ENCODE assay signal across 8 mouse cellular contexts in the genomic region with DNA sequence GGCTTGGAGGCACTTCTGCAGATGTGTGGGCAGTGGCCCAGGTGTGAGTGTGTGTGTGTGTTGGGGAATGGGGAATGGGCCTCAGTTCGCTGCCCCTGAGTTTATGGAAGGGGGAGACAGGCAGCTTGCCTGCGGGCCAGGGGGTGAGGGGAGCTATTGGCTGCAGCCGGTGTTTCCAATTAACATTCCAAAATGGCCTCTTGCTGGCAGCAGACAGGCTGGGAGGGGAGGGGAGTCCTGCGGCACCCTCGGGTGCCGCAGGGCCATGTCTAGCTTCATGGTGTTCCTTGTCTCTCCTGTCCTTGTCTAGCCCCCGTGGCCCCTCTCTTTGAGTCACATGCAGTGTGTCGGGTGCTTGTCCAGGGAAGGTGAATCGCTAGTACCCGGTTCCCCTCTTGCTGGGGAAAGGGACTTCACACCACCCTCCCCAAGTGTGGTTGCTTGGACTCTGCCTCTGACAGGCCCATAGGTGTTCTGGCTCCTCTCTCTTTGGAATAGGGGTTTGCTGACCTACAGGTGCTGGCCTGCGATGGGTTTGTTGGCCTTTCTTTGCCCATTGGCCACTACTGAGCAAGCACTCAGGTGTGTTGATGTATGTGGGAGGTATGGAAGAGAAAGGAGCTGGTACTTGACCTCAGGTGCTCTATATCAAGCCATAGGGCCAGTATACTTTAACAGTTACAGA. TPM values are rescaled to one million over a fixed set of nuclear protein-coding genes. Genes with fewer than 3 reads are reported as not detected.
A peak's percentile ranks its signal among the peaks of the same experiment; 100 is the strongest.
DNase-seq lines count a peak whose midpoint lies in the region; ATAC-seq and TF ChIP-seq lines count a peak whose summit lies in the region.

No protein-coding gene starts in this region.

- H3K4me3 ChIP-seq in C2C12 (ENCODE audit: insufficient read depth, poor library complexity, severe bottlenecking) = peak overlapping the region; percentile 60
- peak overlapping the region; percentile 95 for H3K4me3 ChIP-seq in embryonic facial prominence, embryonic 12.5 days
- peak overlapping the region; percentile 84 for H3K4me3 ChIP-seq in liver, embryonic 11.5 days (ENCODE audit: low read depth, low read length)
- peak overlapping the region; percentile 94 for H3K4me3 ChIP-seq in olfactory bulb, adult 2 months (ENCODE audit: insufficient read depth, low read depth, low read length)

- no peak for TF ChIP-seq POLR2A in olfactory bulb, adult 2 months (IDR thresholded peaks at IDR 0.05; ENCODE audit: insufficient read depth, low read depth, low read length)

- no peaks in the 10 kb centered on the region for H3K27me3 ChIP-seq in C2C12 (ENCODE audit: control insufficient read depth, insufficient read depth, insufficient read length)
- no peaks in the 10 kb centered on the region for H3K27me3 ChIP-seq in embryonic facial prominence, embryonic 12.5 days
- no peaks in the 10 kb centered on the region for H3K27me3 ChIP-seq in liver, embryonic 11.5 days (replicated peaks; ENCODE audit: control insufficient read depth, insufficient read depth, low read length)

- H3K79me3 ChIP-seq in C2C12 (ENCODE audit: low read depth) = peaks cover 29% of the 10 kb centered on the region

- H3K79me2 ChIP-seq in C2C12 (ENCODE audit: control insufficient read depth, insufficient read depth) = peaks cover 55% of the 10 kb centered on the region

- 7% methylated on average over 11 of the region's 11 CpGs for WGBS in embryonic facial prominence, embryonic 12.5 days
- WGBS in liver, embryonic 11.5 days = 13% methylated on average over 11 of the region's 11 CpGs
- 7% methylated on average over 11 of the region's 11 CpGs for WGBS in olfactory bulb, adult 2 months

- peak overlapping the region; percentile 99 for H3K27ac ChIP-seq in embryonic facial prominence, embryonic 12.5 days
- no peak overlapping the region for H3K27ac ChIP-seq in liver, embryonic 11.5 days (ENCODE audit: low read depth, low read length)
- H3K27ac ChIP-seq in olfactory bulb, adult 2 months (ENCODE audit: insufficient read depth, low read depth, low read length) = peak overlapping the region; percentile 94

- peak; percentile 35 to 38 for DNase-seq in cerebellum, adult 18-20 months
- no peak for DNase-seq in cerebellum, adult 11 months
- DNase-seq in heart, postnatal 36 days = peak; percentile 60 to 73
- DNase-seq in liver, embryonic 11.5 days (ENCODE audit: low spot score) = no peak
- no peak for DNase-seq in frontal cortex, postnatal 10 days (ENCODE audit: low spot score in 2 of 2)

- peak overlapping the region; percentile 98 for H3K9ac ChIP-seq in embryonic facial prominence, embryonic 12.5 days
- peak overlapping the region; percentile 92 for H3K9ac ChIP-seq in liver, embryonic 11.5 days (ENCODE audit: low read depth, low read length)

- intact Hi-C loops in heart, postnatal 36 days (cut with DNase I) = loop anchor here (1.0 to 5.0 kb wide), 4 partner anchors 36 to 107 kb away; a partner anchor contains a TSS

- H3K4me2 ChIP-seq in embryonic facial prominence, embryonic 12.5 days (replicated peaks) = peak overlapping the region; percentile 88
- peak overlapping the region; percentile 96 for H3K4me2 ChIP-seq in liver, embryonic 11.5 days

- no peaks in the 10 kb centered on the region for H3K9me3 ChIP-seq in embryonic facial prominence, embryonic 12.5 days
- no peaks in the 10 kb centered on the region for H3K9me3 ChIP-seq in liver, embryonic 11.5 days (ENCODE audit: control insufficient read depth, low read length)

- no peak for TF ChIP-seq CTCF in C2C12 (IDR thresholded peaks at IDR 0.05; ENCODE audit: control insufficient read depth, insufficient read depth, insufficient read length)
- TF ChIP-seq CTCF in olfactory bulb, adult 2 months (IDR thresholded peaks at IDR 0.05; ENCODE audit: insufficient read depth, low read depth, low read length) = no peak

- peaks cover 23% of the 10 kb centered on the region for H3K36me3 ChIP-seq in C2C12 (ENCODE audit: control insufficient read depth, insufficient read depth)
- peaks cover 44% of the 10 kb centered on the region for H3K36me3 ChIP-seq in embryonic facial prominence, embryonic 12.5 days
- H3K36me3 ChIP-seq in liver, embryonic 11.5 days (ENCODE audit: control insufficient read depth, insufficient read depth, low read length) = peaks cover 24% of the 10 kb centered on the region

- peaks cover 53% of the 10 kb centered on the region for H3K4me1 ChIP-seq in embryonic facial prominence, embryonic 12.5 days
- H3K4me1 ChIP-seq in liver, embryonic 11.5 days (replicated peaks; ENCODE audit: control insufficient read depth, insufficient read depth, low read length) = peaks cover 33% of the 10 kb centered on the region
- H3K4me1 ChIP-seq in olfactory bulb, adult 2 months (ENCODE audit: control insufficient read depth, insufficient read depth, low read length) = peaks cover 41% of the 10 kb centered on the region

- no peak for ATAC-seq in embryonic facial prominence, embryonic 12.5 days (ENCODE audit: insufficient number of reproducible peaks, insufficient read depth, low FRiP score, low TSS enrichment)
- no peak for ATAC-seq in liver, embryonic 11.5 days (replicated peaks; ENCODE audit: low FRiP score)

- H3ac ChIP-seq in C2C12 (ENCODE audit: control insufficient read depth, insufficient read length, low read depth) = peak overlapping the region; percentile 89

TF ChIP-seq in C2C12, 6 proteins besides CTCF, POLR2A, EP300 and RAD21:
- TF ChIP-seq MAX (IDR thresholded peaks at IDR 0.05) = no peak
- no peak for TF ChIP-seq USF1 (IDR thresholded peaks at IDR 0.05; ENCODE audit: low read depth)
- no peak for TF ChIP-seq FOSL1 (IDR thresholded peaks at IDR 0.05; ENCODE audit: insufficient read depth, low read length, poor library complexity, severe bottlenecking)
- TF ChIP-seq MYOD1 (IDR thresholded peaks at IDR 0.05; ENCODE audit: control insufficient read depth, insufficient read length, low read depth) = no peak
- TF ChIP-seq CEBPB (IDR thresholded peaks at IDR 0.05; ENCODE audit: low read depth) = no peak
- TF ChIP-seq MYOG (IDR thresholded peaks at IDR 0.05; ENCODE audit: control insufficient read depth, extremely low read depth, insufficient read length) = no peak

RNA-seq across cellular contexts. Expression of a gene that starts 1.5 kb away (rescaled TPM):
- polyA plus RNA-seq in C2C12 (2012; fragmentation: generic; extraction: Trizol) = 11.0 TPM
- 51.1 and 59.2 TPM in 2 replicates for polyA plus RNA-seq in embryonic facial prominence, embryonic 12.5 days (2016; fragmentation: Nextera tagmentation; extraction: Ambion mirVana)
- total RNA-seq in heart, postnatal 36 days (2021) = 10 to 100 TPM; 56.6 to 56.8 TPM
- polyA plus RNA-seq in liver, embryonic 11.5 days (2014; fragmentation: Nextera tagmentation; extraction: Ambion mirVana) = 17.8 and 18.1 TPM in 2 replicates
- not detected in 2 replicates for polyA plus RNA-seq in olfactory bulb, adult 2 months (2012; ENCODE audit: insufficient read depth, insufficient read length, low replicate concordance, missing spikeins)

RNA-seq across cellular contexts. Expression of a gene that starts 59.3 kb away (rescaled TPM):
- 72.9 TPM for polyA plus RNA-seq in C2C12 (2012; fragmentation: generic; extraction: Trizol)
- 878 and 882 TPM in 2 replicates for polyA plus RNA-seq in embryonic facial prominence, embryonic 12.5 days (2016; fragmentation: Nextera tagmentation; extraction: Ambion mirVana)
- total RNA-seq in heart, postnatal 36 days (2021) = 100 to 1,000 TPM; 281 to 289 TPM
- polyA plus RNA-seq in liver, embryonic 11.5 days (2014; fragmentation: Nextera tagmentation; extraction: Ambion mirVana) = 1,192 and 1,256 TPM in 2 replicates
- polyA plus RNA-seq in olfactory bulb, adult 2 months (2012; ENCODE audit: insufficient read depth, insufficient read length, low replicate concordance, missing spikeins) = not detected in 2 replicates

Comparison
In these comparisons a context has a peak if more than half of its experiments do, and no peak if none do; other contexts are left out.
1. DNase-seq: peak in cerebellum, adult 18-20 months (2 of 2) and heart, postnatal 36 days (2 of 2); none in cerebellum, adult 11 months (single experiment), liver, embryonic 11.5 days (single experiment) and frontal cortex, postnatal 10 days (0 of 2).
2. RNA of a gene that starts 1.5 kb away (polyA plus RNA-seq): 51.1 to 59.2 TPM in embryonic facial prominence, embryonic 12.5 days, 17.8 to 18.1 TPM in liver, embryonic 11.5 days and 11.0 TPM in C2C12 (single experiment); not detected in olfactory bulb, adult 2 months; every median in the first group is over 10 times any median in the second.
3. Peak in every context shown above with its lines, with median percentiles within 50 percentile points of each other: H3K4me3 ChIP-seq.